Mouse (Mus musculus) CH12.LX (cell line): ENCODE measurements at regions not wholly inside any gene's neighbourhood (a gene's known extent, or its start where the extent isn't known, plus 50 kb on each side); places are given as distances from the start of the nearest gene placed in this dataset.

Source experiments
- BHLHE40 ChIP-seq: IDR thresholded peaks from 2 replicates; pipeline ENCODE4 v1.6.1; 2011; ENCODE audit warnings: mild to moderate bottlenecking, low read depth, low read length, improper control_type of control experiment
- CHD2 ChIP-seq: IDR thresholded peaks from 2 replicates; pipeline ENCODE4 v1.6.1; 2011; ENCODE audit warnings: low read length, improper control_type of control experiment
- CTCF ChIP-seq, 2 experiments: IDR thresholded peaks in 1 of 2; conservative IDR thresholded peaks in 1 of 2; 2 replicates each; pipeline ENCODE4 v1.5.1; 2011 to 2012; ENCODE audit warnings: low read depth in 2 of 2, low read length in 2 of 2, improper control_type of control experiment in 1 of 2, inconsistent platforms in 1 of 2, mild to moderate bottlenecking in 1 of 2, moderate library complexity in 1 of 2
- ELF1 ChIP-seq: IDR thresholded peaks from 2 replicates; pipeline ENCODE4 v1.6.1; 2014; ENCODE audit warnings: low read depth, mild to moderate bottlenecking, inconsistent platforms, low read length, improper control_type of control experiment
- EP300 ChIP-seq: IDR thresholded peaks from 2 replicates; pipeline ENCODE4 v1.6.1; 2011; ENCODE audit warnings: low read length, improper control_type of control experiment
- ETS1 ChIP-seq: conservative IDR thresholded peaks from 2 replicates; pipeline ENCODE4 v1.6.1; 2012; ENCODE audit warnings: low read depth, mild to moderate bottlenecking, inconsistent platforms, low read length, improper control_type of control experiment, moderate library complexity
- GABPA ChIP-seq: IDR thresholded peaks from 2 replicates; pipeline ENCODE4 v1.6.1; 2012; ENCODE audit warnings: low read depth, low read length, improper control_type of control experiment, inconsistent platforms; ENCODE audit not compliant: insufficient replicate concordance
- MAFK ChIP-seq: IDR thresholded peaks from 2 replicates; pipeline ENCODE4 v1.6.1; 2011; ENCODE audit warnings: low read length, improper control_type of control experiment; ENCODE audit not compliant: insufficient replicate concordance
- MAX ChIP-seq: IDR thresholded peaks from 2 replicates; pipeline ENCODE4 v1.6.1; 2011; ENCODE audit warnings: low read length, improper control_type of control experiment
- MYC ChIP-seq: IDR thresholded peaks from 2 replicates; pipeline ENCODE4 v1.6.1; 2011; ENCODE audit warnings: low read depth, mild to moderate bottlenecking, improper control_type of control experiment, low read length
- POLR2A ChIP-seq: IDR thresholded peaks from 2 replicates; pipeline ENCODE4 v1.6.1; 2011; ENCODE audit warnings: low read depth, mild to moderate bottlenecking, improper control_type of control experiment, low read length
- SMC3 ChIP-seq: IDR thresholded peaks from 2 replicates; pipeline ENCODE4 v1.6.1; 2011; ENCODE audit warnings: low read depth, low read length, improper control_type of control experiment

- no peak for TF ChIP-seq ELF1
- TF ChIP-seq ETS1 = no peak
- TF ChIP-seq CHD2 = no peak
- TF ChIP-seq MAFK = no peak
- no peak for TF ChIP-seq POLR2A
- no peak for TF ChIP-seq CTCF (conservative IDR thresholded peaks at IDR 0.05 in 1 of 2, IDR thresholded peaks at IDR 0.05 in 1 of 2; ENCODE audit: low read depth in 2 of 2, low read length in 2 of 2)
- no peak for TF ChIP-seq MYC
- TF ChIP-seq EP300 = no peak
- TF ChIP-seq BHLHE40 = no peak
- no peak for TF ChIP-seq MAX
- no peak for TF ChIP-seq GABPA
- TF ChIP-seq SMC3 = no peak
These were observed 419.0 kb upstream of the Nrp1 start for GRCm38 (mm10) chr8:127939284-127939985.
